Mouse (Mus musculus) 3134 (cell line): ENCODE results near the gene A230050P20Rik.

ENCODE experiments used
- DNase-seq: peaks from one replicate; pipeline ENCODE4 v3.0.0-alpha.2; 2011; ENCODE audit warnings: low spot score; ENCODE audit not compliant: insufficient read length; ENCODE audit errors: extremely low read depth

The A230050P20Rik gene

DNA sequence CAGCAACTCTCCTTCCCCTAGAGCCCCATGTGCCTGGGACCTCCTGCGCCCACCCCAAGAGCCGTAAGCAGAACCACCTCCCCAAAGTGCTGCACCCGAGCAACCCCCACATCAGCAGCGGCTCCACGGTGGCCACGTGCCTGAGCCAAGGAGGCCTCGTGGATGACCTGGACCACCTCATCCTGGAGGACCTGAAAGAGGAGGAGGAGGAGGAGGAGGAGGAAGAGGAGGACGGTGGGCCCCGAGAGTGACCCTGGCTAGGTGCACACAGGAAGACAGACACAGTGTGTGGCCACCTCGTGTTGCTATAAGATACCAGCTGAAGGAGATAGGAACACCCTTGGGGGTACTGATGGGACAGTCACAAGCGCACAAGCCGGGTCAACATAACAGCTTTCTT is 5.1 kb downstream of the A230050P20Rik start:
- DNase-seq = no peak

- no peak for DNase-seq
Observed at GRCm38 (mm10) chr9:20875021-20875790, 6.8 kb downstream of the A230050P20Rik start.

DNA sequence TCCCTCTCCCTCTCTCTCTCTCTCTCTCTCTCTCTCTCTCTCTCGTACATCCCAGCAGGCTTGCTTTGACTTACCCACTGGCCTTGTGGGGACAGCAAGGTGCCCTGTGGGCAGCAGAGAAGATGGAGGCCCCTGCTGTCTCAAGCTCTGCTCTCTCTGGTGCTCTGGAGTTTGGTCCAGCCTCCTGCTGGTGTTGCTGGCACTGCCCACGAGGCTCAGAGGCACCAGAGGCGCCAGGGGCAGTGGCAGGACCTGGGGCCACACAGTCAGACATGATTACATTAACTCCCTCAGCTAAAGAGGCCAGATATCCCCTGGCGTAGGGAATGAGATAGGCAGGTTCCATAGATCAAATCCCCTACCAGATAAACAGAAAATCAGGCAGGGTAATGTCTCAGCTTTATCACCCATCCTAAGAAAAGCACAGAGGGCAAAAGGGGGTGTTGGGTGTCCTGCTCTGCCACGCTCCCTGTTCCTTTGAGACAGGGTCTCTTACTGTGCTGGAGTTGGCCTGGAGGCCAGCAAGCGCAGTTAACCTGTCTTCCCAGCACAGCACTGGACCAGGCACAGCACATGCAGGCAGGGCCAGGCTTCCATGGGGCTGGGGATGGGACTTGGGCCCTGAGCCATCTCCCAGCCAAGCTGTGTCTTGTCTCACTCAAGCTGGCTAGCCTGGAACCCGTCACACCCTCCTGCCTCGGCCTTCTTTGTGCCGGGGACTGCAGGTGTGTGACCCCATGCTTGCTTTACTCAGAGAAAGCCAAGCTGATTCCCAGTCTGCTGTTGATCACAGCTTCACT is 8.1 kb downstream of the A230050P20Rik start:
- DNase-seq = no peak

DNA sequence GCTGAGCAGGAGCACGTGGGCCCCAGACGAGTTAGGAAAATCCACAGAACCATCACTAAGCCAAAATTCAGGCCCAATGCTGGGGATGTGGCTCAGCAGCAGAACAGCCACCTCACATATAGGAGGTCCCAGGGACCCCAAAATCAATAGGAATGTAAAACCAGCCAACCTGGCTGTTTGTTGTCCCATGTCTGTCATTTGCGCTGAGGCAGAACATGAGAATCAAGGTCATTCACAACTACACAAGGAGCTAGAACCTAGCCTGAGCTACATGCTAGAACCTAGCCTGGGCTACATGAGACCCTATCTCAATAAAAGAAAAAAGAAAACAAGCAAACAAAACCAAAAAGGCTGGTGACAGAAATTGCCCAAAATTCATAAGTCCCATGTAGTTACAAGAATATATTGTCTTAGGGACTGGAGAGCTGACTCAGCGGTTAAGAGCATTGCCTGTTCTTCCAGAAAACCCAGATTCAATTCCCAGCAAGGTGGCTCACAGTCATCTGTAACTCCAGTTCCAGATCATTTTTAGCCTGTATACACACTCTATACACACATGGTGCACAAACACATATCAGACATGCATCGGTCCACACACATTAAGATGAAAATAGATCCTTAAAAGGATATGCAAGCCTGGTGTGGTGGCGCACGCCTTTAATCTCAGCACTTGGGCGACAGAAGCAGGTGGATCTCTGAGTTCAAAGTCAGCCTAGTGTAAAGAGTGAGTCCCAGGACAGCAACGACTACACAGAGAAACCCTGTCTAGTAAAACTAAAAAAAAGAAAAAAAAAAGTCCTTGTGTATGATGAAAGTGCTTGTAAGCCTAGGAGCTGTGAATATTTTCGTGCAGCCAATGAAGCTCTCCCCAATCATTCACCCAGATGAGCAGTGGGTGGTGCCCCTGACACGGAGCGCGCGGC is 8.9 kb downstream of the A230050P20Rik start:
- DNase-seq = no peak

- peak; percentile 100 for DNase-seq
Observed at GRCm38 (mm10) chr9:20878041-20878709, 9.7 kb downstream of the A230050P20Rik start.

- no peak for DNase-seq
Observed at GRCm38 (mm10) chr9:20878710-20879065, 10.2 kb downstream of the A230050P20Rik start.

- DNase-seq = no peak
Observed at GRCm38 (mm10) chr9:20879097-20879792, 10.8 kb downstream of the A230050P20Rik start, which contains the start of gene Angptl6. Angptl6 (minus strand) TSS chr9:20879727.

DNA sequence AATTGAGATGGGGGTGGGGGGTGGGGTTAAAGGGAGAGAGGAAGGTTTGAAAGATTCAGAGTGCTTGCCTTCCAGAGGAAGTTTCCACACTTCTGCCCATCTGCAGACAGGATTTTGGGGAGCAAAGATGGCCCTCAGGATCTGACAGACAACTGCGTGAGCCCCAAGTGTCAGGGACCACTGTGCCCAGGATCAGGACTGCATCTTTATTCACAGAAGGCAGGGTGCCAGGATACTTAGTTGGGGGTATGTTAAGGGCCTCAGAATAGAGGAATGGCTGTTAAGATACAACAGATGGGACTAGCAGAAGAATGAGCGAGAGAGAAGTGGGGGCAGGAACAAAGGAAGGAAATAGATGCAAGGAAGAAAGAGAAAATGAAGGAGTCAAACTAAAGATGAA is 18.1 kb downstream of the A230050P20Rik start:
- DNase-seq = no peak

GRCm38 (mm10) chr9:20887191-20887590 is 18.7 kb downstream of the A230050P20Rik start:
- no peak for DNase-seq

DNA sequence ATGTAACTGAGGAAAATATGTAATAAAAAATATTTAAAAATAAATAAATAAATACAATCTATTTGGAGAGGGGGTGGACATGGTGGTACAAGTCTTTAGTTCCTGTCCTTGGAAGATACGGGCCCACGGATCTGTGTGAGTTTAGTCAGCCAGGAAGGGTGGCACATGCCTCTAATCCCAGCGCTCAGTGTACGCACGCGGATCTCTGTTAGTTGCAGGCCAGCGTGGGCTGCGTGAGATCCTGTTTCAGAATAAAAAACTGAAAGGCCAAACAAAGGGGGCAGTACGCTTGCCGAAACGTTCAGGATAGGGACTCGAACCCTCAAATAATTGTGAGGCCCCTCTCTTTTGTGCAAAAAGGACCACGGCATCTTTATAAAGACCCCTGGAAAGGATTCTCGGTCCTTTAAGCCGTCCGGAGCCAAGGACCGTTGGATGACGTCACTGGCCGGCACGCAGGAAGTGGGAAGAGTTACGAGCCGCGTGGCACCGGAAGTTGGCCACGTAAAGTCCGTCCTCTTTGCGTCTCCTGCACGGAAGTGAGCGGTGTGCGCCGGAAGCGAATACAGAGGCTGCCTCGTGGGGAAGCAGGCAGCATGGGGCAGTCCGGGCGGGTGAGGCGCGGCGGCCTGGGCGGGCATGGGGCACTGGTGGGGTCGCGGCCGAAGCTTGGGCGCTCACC is 19.4 kb downstream of the A230050P20Rik start, which contains the start of gene Ppan:
Gene Ppan, plus strand, starts transcription at position 472 of the 682 bp plus-strand sequence.
- DNase-seq = peak; percentile 89

- DNase-seq = no peak
Observed at GRCm38 (mm10) chr9:20888386-20888765, 19.9 kb downstream of the A230050P20Rik start.

- DNase-seq = no peak
Observed at GRCm38 (mm10) chr9:20889185-20890141, 21.0 kb downstream of the A230050P20Rik start.

DNA sequence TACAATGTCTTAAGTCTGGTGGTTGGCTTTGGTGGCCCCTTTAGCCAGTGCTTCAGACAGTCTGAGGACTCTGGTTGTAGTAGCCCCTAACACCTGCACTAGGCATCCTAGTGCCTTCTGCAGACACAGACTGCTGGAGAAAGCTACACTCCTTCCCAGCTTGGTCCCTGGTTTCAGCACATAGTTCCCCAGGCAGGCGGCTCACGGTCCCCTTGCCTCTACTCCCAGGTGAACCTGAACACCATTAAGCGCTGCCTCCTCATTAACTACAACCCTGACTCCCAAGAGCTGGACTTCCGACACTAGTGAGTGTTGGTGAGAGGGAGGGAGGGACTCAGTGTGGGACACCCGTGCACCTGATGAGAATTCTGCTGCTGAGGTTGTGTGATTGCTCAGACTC is 22.0 kb downstream of the A230050P20Rik start:
- DNase-seq = no peak

DNA sequence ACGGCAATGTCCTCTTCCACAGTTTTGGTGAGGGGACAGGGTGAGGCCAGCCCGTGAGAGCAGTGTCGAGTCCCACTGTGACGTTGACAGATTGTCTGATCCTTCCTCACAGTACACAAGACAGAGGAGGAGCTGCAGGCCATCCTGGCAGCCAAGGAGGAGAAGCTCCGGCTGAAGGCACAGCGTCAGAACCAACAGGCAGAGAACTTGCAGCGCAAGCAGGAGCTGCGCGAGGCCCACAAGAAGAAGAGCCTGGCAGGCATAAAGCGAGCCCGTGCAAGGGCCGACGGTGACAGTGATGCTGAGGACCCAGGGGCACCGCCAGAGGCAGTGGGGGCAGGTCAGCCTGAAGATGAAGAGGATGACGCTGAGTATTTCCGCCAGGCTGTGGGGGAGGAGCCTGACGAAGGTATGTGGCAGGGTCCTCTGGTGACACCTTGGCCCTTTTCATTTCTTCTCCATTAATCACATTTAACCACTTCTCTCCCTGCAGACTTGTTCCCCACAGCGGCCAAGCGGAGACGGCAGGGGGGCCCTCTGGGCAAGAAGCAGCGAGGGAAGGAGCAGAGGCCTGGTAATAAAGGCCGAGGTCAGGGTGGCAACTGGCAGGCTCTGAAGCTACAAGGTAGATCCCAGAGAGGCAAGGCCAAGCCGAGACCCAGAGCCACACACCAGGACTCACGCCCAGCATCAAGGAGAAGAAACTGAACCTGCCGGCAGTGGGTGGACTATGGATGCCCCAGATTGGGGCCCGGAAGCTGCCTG is 23.1 kb downstream of the A230050P20Rik start:
- no peak for DNase-seq

- peak; percentile 32 for DNase-seq
Observed at GRCm38 (mm10) chr9:20892104-20892653, 23.7 kb downstream of the A230050P20Rik start.

DNA sequence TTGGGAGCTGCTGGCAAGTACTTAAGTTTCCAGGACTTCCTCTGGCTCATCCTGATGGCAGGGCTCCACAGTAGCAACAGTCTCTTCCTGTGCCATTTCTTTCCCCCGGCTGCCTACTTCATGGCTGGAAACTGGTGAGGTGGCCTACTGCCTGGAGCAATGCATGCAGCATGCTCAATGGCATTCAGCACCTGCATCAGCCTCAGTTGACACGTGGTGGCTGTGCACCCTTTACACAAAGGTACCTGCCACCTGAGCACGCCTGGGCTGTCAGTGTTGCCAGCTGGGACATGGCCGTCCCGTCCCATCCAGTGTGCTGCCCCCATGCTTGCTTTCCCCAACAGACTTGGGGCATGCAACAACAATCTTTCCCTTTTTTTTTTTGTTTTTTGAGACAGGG is 24.6 kb downstream of the A230050P20Rik start:
- DNase-seq = no peak
